Mouse (Mus musculus) ES-E14 (cell line): ENCODE results near the gene Hdhd5.

ENCODE experiments used
- CHD2 ChIP-seq: IDR thresholded peaks from 2 replicates; pipeline ENCODE4 v1.6.1; 2014; ENCODE audit warnings: mild to moderate bottlenecking, low read depth, low read length, inconsistent platforms
- HCFC1 ChIP-seq: IDR thresholded peaks from 2 replicates; pipeline ENCODE4 v1.6.1; 2012; ENCODE audit warnings: low read length, inconsistent platforms, borderline replicate concordance; ENCODE audit not compliant: insufficient read depth
- MAFK ChIP-seq: IDR thresholded peaks from 2 replicates; pipeline ENCODE4 v1.6.1; 2014; ENCODE audit warnings: mild to moderate bottlenecking, low read depth, low read length, inconsistent platforms; ENCODE audit not compliant: insufficient read depth
- ZC3H11A ChIP-seq: IDR thresholded peaks from 2 replicates; pipeline ENCODE4 v1.6.1; 2012; ENCODE audit warnings: low read depth, mild to moderate bottlenecking, inconsistent platforms, low read length, borderline replicate concordance

DNA sequence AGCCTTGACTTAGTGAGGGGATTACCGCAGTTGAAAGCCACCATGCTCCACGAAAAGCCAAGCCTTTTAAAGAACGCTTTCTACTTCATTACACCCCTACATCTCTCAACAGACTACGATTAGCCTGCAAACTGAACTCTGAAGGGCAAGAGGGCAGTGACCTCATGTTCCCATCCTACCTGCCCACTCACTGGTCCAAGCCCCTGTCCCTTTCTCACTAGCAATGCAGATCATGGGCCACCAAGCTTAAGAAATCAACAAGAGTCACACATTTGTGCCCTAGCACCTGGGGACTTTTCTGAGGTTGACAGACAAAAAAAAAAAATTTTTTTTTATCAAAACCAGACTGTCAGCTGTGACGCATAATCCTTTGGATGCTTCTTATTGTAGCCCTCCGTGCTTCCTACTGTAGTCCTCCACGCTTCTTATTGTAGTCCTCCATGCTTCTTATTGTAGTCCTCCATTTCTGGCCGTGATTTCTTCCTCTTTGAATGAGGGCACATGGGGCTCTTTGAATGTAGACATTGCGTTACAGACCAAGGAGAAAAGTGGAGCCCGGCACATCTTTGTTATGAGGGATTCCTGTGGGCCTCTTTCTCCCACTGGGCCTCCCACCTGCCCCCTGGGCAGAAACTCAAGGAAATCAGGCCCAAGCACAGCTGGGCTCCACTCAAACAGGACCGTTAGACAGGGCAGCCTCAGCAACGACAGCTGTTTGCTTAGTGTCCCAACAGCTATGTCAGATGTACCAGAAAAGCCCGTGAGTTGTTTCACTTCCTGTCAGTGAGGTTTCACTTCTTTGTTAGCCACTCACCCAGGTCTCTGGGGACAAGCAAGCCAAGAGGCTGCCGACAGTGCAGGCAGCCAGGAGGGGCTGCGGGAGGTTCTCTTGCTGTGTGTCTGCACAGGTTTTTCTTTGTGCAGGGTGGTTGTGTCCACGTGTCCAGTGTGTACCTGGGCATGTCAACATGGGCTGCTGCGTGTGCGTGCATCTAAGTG, 36.1 kb upstream of the Hdhd5 start:
- TF ChIP-seq HCFC1: no peak
- TF ChIP-seq ZC3H11A: no peak
- no peak for TF ChIP-seq MAFK
- no peak for TF ChIP-seq CHD2
